Mouse (Mus musculus): ENCODE results near the gene Syn2. TPM values are rescaled to one million over a fixed set of nuclear protein-coding genes. Genes with fewer than 3 reads are reported as not detected.

Syn2 gene
- polyA plus RNA-seq, 1 experiment from 2014 or later: 27.0 TPM

DNA sequence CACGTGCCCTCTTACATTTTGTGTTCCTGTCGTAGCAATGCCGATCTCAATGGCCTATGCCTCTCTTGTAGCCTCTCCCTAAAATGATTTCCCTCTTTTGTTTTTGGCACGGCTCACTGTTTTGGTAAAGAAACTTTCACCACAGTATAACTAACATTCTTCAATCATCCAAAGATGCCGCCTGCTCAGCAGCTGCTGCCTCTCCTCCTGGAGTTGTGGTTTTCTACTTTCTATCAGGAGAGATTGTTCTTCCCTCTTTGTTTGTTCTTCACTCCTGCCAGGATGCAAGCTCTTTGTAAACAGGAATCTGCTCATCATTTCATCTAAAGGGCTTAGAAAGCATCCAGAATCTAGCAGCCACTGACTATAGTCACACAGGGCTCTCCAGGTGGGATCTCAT, 132.1 kb downstream of the Syn2 start:
- no peaks in the 10 kb centered on the region for H3K27me3 ChIP-seq
- WGBS: 86% methylated on average over 5 of the region's 5 CpGs
- no peak for ATAC-seq (ENCODE audit: low FRiP score)

DNA sequence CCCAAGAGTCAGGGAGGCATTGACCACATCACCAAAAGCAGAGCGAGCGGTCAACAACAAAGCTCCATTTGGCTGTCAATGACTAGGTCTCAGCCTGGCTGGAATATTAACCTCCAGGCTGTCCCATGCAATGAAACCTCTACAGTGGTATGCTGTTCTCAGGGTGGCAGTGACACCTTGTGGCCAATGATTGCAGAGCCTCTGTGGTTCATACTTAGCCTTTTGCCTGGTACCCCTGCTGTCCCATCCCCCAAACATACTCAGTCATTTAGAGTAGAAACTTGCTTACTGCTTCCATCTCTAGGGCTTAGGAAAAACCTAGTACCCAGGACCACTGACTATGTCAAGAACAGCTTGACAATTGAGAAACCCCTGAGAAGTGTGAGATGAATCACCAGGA, 133.2 kb downstream of the Syn2 start:
- Histone ChIP-seq H3K36me3 (peaks cover 19% of the 10 kb centered on the region), H3K27me3 (no peaks in the 10 kb centered on the region), H3K27ac (no peak overlapping the region), H3K9ac (no peak overlapping the region), H3K9me3 (no peaks in the 10 kb centered on the region), H3K4me3 (no peak overlapping the region), H3K4me1 (replicated peaks) (peaks cover 14% of the 10 kb centered on the region), H3K4me2 (no peak overlapping the region)
- 62% methylated on average over 2 of the region's 2 CpGs for WGBS
- ATAC-seq (ENCODE audit: low FRiP score): peak; percentile 73; the same call in 1 of the 2 replicates

More for the DNA sequence above, 132.1 kb downstream of the Syn2 start:
- no peak overlapping the region for H3K27ac ChIP-seq
- H3K36me3 ChIP-seq: peaks cover 24% of the 10 kb centered on the region
- H3K4me3 ChIP-seq: no peak overlapping the region
- H3K9me3 ChIP-seq: no peaks in the 10 kb centered on the region
- no peak overlapping the region for H3K9ac ChIP-seq
- H3K4me1 ChIP-seq (replicated peaks): peaks cover 9% of the 10 kb centered on the region
- no peak overlapping the region for H3K4me2 ChIP-seq

DNA sequence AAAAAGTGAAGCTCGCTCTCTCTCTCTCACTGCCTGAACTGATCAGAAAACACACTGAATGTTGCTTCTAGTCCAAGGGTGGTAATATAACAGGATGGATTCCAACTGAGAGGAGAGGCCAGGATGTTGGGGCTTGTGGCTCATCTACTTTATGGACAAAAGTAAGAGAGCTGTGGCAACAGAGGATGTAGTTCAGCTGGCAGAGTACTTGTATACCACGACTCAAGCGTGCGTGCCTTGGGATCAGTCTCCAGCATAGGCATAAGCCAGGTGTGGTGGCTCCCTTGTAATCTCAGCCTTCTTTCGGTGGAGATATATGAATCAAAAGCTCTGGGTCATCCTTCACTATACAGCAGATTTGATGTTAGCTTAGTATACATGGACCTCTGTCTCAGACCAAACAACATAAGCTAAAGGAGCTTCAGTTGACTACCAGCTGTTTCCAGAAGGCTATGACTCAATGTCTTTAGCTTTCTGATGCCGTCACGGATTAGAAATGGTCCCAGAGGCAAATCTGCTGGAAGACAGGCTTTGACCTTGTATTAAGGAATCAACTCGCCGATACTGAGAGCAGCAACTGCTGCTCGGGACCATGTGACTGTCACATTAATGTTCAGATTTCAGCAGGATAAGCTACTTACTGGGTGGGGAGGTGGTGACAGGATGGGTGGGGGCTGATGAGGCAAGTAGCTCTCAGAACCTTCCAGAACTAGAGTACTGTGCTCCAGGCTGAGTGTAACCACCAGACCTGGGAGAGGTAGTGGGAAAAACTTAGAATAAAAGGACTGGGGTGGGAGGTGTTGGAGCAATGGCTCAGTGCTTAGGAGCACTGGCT, 134.1 kb downstream of the Syn2 start:
- Histone ChIP-seq H3K4me2 (no peak overlapping the region), H3K4me1 (replicated peaks) (peaks cover 14% of the 10 kb centered on the region), H3K27me3 (no peaks in the 10 kb centered on the region), H3K4me3 (no peak overlapping the region), H3K9me3 (no peaks in the 10 kb centered on the region), H3K9ac (no peak overlapping the region), H3K27ac (no peak overlapping the region), H3K36me3 (peaks cover 14% of the 10 kb centered on the region)
- ATAC-seq (ENCODE audit: low FRiP score): no peak
- 89% methylated on average over 10 of the region's 10 CpGs for WGBS

DNA sequence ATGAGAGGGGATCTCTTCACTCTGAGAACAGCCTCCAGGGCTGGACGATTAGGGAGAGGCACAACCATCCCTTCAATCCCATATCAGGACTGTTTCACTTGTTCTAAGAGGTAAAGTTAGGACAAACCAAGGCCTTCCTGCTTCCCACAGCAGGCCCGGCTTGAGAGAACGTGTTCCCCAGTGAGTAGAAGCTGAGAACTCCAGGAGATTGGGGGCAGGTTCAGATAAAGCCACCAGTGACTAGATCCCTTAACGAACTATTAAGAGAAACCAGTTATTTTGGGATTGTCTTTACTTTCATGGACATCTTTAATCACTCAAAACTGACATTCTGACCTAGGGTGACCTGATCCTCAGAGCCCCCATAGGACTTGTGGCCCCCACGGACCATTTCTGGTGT, 134.9 kb downstream of the Syn2 start:
- Histone ChIP-seq H3K27me3 (no peaks in the 10 kb centered on the region), H3K4me2 (no peak overlapping the region), H3K4me1 (replicated peaks) (peaks cover 14% of the 10 kb centered on the region), H3K27ac (no peak overlapping the region), H3K36me3 (peaks cover 12% of the 10 kb centered on the region), H3K4me3 (no peak overlapping the region), H3K9me3 (no peaks in the 10 kb centered on the region), H3K9ac (no peak overlapping the region)
- WGBS: 86% methylated on average over 5 of the region's 5 CpGs
- no peak for ATAC-seq (ENCODE audit: low FRiP score)

DNA sequence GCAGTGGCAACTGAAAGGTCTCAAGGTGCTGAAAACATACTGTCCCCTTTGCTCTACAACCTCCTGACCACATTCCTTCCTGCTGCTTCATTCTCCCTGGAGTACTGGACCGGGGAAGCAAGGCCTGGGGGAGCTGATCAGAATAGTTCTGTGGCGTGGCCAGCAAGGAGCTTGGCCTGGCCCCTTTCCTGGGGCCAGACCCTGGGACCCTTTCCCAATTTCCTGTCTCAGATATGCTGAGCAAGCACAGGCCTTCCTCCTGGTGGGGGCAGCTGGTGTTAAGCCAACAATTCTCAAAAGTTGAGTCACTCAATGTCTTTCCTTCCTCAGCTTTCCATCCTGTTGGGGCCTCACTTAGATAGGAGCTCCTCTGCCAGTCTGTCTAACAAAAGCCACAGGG, 135.4 kb downstream of the Syn2 start:
- Histone ChIP-seq H3K27ac (no peak overlapping the region), H3K4me1 (replicated peaks) (peaks cover 14% of the 10 kb centered on the region), H3K27me3 (no peaks in the 10 kb centered on the region), H3K36me3 (peaks cover 8% of the 10 kb centered on the region), H3K9ac (no peak overlapping the region), H3K9me3 (no peaks in the 10 kb centered on the region), H3K4me3 (no peak overlapping the region), H3K4me2 (no peak overlapping the region)
- ATAC-seq (ENCODE audit: low FRiP score): no peak
- 76% methylated on average over 2 of the region's 2 CpGs for WGBS

DNA sequence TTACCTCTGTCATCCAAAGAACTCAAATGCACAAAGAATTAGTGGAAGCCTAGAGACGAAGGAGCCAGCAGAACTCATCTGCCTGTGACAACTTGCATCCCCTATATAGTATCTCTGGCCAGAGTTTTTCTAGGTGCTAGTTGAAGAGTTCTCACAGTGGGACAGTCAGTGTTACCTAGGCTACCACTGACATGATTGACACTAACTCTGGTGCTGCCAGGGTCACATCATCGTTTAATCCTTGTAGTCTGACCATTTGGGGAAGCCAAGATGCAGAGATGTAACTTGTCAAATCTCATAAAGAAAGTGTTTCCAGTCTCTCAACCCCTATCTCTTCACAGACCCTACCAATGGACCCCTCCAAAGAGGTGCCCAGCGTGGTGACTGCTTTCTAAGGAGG, 136.6 kb downstream of the Syn2 start:
- peaks cover 14% of the 10 kb centered on the region for H3K4me1 ChIP-seq (replicated peaks)
- no peak overlapping the region for H3K9ac ChIP-seq
- H3K36me3 ChIP-seq: peaks cover 6% of the 10 kb centered on the region; the same call in 1 of the 2 replicates
- no peaks in the 10 kb centered on the region for H3K27me3 ChIP-seq
- no peak overlapping the region for H3K4me3 ChIP-seq
- ATAC-seq (ENCODE audit: low FRiP score): no peak
- 73% methylated on average over 3 of the region's 3 CpGs for WGBS
- H3K27ac ChIP-seq: no peak overlapping the region
- H3K9me3 ChIP-seq: no peaks in the 10 kb centered on the region
- no peak overlapping the region for H3K4me2 ChIP-seq

DNA sequence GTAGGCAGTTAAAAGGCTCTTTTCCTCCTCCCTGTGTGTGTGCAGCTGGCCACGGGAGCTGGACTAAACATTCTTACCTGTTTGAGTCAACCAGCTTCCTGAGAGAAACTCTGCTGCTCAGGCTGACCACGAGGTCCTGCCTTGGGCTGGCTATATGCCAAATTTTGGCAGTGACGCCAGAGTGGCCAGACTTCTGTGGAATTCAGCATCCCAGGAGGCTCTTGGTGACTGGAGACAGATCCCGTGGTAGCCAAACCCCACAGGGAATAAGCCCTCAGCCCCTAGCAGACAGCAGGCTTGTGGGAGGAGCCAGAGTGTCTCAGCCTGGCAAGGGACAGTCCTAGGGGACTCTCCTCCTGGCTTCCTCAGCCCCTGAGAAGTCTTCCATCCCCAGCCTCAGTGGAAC, 137.2 kb downstream of the Syn2 start:
- Histone ChIP-seq H3K9ac (no peak overlapping the region), H3K27me3 (no peaks in the 10 kb centered on the region), H3K9me3 (no peaks in the 10 kb centered on the region), H3K4me2 (no peak overlapping the region), H3K27ac (no peak overlapping the region), H3K4me1 (replicated peaks) (peaks cover 14% of the 10 kb centered on the region), H3K36me3 (peaks cover 6% of the 10 kb centered on the region; the same call in 1 of the 2 replicates), H3K4me3 (no peak overlapping the region)
- no peak for ATAC-seq (ENCODE audit: low FRiP score)
- 22% methylated on average over 4 of the region's 4 CpGs for WGBS

DNA sequence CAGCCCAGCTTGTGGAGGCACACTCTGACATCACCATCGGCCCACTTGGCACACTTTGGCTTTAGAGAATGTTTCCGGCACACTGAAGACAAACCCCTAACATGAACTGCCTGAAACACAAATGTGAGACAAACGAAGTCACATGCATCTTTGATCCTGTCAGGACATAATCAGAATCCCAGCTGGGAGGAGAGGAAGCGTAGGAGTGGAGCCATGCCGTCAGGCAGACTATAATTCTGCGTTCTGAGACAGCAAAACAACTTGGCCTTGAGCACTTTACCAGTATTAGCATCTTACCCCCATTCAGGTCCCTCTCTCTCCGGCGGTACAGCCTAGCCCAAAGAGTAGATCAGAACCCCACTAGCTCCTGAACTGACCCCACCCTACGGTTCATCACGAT, 138.6 kb downstream of the Syn2 start:
- H3K4me3 ChIP-seq: no peak overlapping the region
- H3K27me3 ChIP-seq: no peaks in the 10 kb centered on the region
- H3K4me2 ChIP-seq: no peak overlapping the region
- H3K9ac ChIP-seq: no peak overlapping the region
- no peaks in the 10 kb centered on the region for H3K9me3 ChIP-seq
- H3K4me1 ChIP-seq (replicated peaks): peaks cover 14% of the 10 kb centered on the region
- H3K27ac ChIP-seq: no peak overlapping the region
- ATAC-seq (ENCODE audit: low FRiP score): no peak
- H3K36me3 ChIP-seq: peaks cover 6% of the 10 kb centered on the region; the same call in 1 of the 2 replicates
- 89% methylated on average over 10 of the region's 10 CpGs for WGBS

DNA sequence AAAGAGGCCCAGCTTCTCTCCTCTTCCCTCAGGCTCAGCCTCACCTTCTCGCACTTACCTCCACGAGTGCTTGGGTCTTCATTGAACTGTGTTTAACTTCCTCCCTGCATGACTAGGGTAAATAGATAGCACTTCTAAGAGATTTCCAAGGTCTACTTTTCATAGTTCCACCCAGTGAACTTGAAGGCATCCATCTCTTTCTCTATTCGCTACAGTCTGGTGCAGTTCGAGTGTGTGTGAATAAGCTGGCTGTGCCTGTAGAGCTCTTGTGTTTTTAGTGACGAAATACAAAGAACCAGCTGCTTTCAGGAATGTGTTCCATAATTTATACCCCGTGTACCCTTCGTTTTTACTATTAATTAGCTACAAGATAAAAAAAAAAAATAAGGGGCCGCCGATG, 140.0 kb downstream of the Syn2 start:
- Histone ChIP-seq H3K4me1 (replicated peaks) (peaks cover 14% of the 10 kb centered on the region), H3K27me3 (no peaks in the 10 kb centered on the region), H3K36me3 (peaks cover 6% of the 10 kb centered on the region), H3K4me3 (no peak overlapping the region), H3K9ac (no peak overlapping the region), H3K4me2 (no peak overlapping the region), H3K9me3 (no peaks in the 10 kb centered on the region), H3K27ac (no peak overlapping the region)
- WGBS: 79% methylated on average over 9 of the region's 9 CpGs
- no peak for ATAC-seq (ENCODE audit: low FRiP score)

DNA sequence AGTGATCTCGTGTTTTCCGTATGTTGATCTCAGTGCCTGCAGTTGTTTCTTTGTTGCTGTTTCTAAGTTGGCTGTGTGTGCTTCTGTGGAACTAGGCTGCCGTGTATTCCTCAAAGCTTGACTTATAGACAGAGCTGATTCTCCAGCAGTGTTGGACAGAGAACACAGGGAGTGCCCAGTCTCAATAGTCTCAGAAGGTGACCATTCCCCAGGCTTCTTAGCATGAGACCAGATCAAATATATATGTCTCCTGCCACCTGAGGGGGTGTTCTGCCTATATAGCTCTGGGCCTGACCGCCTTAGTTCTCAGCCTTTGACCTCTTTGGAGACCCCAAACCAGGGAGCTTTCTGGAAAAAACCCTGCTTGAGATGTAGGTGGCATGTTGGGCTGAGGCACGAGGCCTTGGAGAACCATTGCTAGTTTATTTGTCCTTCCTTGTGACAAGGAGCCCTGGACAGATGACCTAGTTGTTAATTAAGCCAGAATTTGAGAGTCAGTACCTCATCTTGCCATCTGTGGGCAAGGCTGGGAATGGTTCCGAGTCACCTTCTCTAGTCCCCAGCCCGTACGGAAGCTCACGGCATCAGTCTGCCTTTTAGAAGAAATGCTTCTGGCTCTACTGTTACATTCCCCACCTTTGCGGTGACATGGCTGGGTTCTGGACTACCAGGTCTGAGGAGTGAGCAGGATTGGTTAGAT, 140.6 kb downstream of the Syn2 start:
- WGBS: 92% methylated on average over 10 of the region's 10 CpGs
- Histone ChIP-seq H3K36me3 (peaks cover 6% of the 10 kb centered on the region), H3K9ac (no peak overlapping the region), H3K4me2 (no peak overlapping the region), H3K9me3 (no peaks in the 10 kb centered on the region), H3K27ac (no peak overlapping the region), H3K4me3 (no peak overlapping the region), H3K4me1 (replicated peaks) (peaks cover 14% of the 10 kb centered on the region), H3K27me3 (no peaks in the 10 kb centered on the region)
- no peak for ATAC-seq (ENCODE audit: low FRiP score)

DNA sequence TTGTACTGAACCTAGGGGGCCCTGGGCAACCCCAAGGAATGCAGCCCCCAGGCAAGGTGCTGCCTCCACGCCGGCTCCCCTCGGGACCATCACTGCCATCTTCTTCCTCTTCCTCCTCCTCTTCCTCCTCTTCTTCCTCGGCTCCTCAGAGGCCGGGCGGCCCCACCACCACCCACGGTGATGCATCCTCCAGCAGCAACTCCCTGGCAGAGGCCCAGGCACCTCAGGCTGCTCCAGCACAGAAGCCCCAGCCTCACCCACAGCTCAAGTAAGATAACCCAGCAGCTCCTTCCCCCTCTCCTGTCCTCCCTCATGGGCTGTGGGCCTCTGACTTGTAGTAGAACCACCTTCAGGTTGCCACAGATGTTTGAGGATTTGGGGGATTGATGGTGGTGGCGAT, 143.4 kb downstream of the Syn2 start:
- 80% methylated on average over 8 of the region's 8 CpGs for WGBS
- Histone ChIP-seq H3K4me1 (replicated peaks) (no peaks in the 10 kb centered on the region), H3K9ac (no peak overlapping the region), H3K36me3 (peaks cover 16% of the 10 kb centered on the region), H3K4me2 (no peak overlapping the region), H3K27me3 (no peaks in the 10 kb centered on the region), H3K9me3 (no peaks in the 10 kb centered on the region), H3K27ac (no peak overlapping the region), H3K4me3 (no peak overlapping the region)
- ATAC-seq (ENCODE audit: low FRiP score): no peak

DNA sequence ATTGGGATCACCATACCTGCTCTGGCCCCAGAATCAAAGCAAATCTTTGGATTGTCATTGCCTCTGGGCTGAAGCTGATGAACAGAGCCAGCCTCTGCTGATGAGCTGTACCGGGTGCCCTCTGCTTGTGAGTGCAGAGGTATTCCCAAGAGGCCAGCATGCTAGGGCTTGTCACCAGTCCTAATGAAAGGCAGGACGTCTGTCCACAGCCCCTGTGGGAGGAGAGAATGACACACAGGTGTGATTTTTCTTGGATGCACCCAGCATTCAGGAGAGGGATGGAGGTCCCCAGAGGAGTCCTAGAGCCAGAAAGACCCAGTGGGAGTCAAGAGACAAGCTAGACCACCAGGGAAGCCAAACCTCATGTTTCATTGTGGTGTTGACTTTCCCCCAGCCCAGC, 144.9 kb downstream of the Syn2 start:
- Histone ChIP-seq H3K27ac (no peak overlapping the region), H3K27me3 (no peaks in the 10 kb centered on the region), H3K4me2 (no peak overlapping the region), H3K4me1 (replicated peaks) (no peaks in the 10 kb centered on the region), H3K36me3 (peaks cover 10% of the 10 kb centered on the region), H3K9ac (no peak overlapping the region), H3K9me3 (no peaks in the 10 kb centered on the region), H3K4me3 (no peak overlapping the region)
- WGBS: 67% methylated on average over 2 of the region's 2 CpGs
- ATAC-seq (ENCODE audit: low FRiP score): no peak

DNA sequence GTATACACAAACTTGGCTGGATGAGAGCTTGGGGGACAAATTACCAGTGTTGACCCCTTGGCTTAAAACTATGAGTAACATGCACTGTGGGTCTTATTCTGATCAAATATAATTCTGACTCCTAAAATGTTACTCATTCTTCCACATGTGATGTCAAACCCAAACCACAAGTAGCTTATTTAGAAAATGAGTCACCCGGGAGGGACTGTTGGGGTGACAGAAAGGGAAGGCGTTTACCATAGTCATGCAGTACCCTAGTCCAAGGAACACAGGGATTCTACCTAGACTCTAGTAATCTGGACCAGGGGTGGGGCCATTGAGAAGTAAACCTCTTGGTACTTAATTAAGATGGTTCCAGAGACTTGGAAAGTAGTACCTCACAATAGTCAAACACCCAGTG, 149.5 kb downstream of the Syn2 start:
- H3K27me3 ChIP-seq: no peaks in the 10 kb centered on the region
- H3K36me3 ChIP-seq: peaks cover 10% of the 10 kb centered on the region
- 88% methylated on average over 2 of the region's 2 CpGs for WGBS
- no peak overlapping the region for H3K4me3 ChIP-seq
- H3K9ac ChIP-seq: no peak overlapping the region
- H3K9me3 ChIP-seq: no peaks in the 10 kb centered on the region
- no peak for ATAC-seq (ENCODE audit: low FRiP score)
- H3K4me1 ChIP-seq (replicated peaks): no peaks in the 10 kb centered on the region
- no peak overlapping the region for H3K27ac ChIP-seq
- no peak overlapping the region for H3K4me2 ChIP-seq
